Comparison of ENCODE assay signal across 7 mouse cellular contexts in genomic region chr14:31165991-31166630, GRCm38 (mm10). TPM values are rescaled to one million over a fixed set of nuclear protein-coding genes. Genes with fewer than 3 reads are reported as not detected.
DNase-seq lines count a peak whose midpoint lies in the region; ATAC-seq lines count a peak whose summit lies in the region.

No protein-coding gene starts in this region.

- H3K27ac ChIP-seq in embryonic facial prominence, embryonic 15.5 days (replicated peaks), result peak overlapping the region; percentile 49; the same call in 1 of the 2 replicates
- H3K27ac ChIP-seq in liver, embryonic 11.5 days (ENCODE audit: low read depth, low read length), result no peak overlapping the region
- no peak overlapping the region for H3K27ac ChIP-seq in neural tube, embryonic 15.5 days (replicated peaks)

- H3K4me3 ChIP-seq in embryonic facial prominence, embryonic 15.5 days (replicated peaks), result no peak overlapping the region
- H3K4me3 ChIP-seq in liver, embryonic 11.5 days (ENCODE audit: low read depth, low read length), result peak overlapping the region; percentile 28
- H3K4me3 ChIP-seq in neural tube, embryonic 15.5 days (replicated peaks), result no peak overlapping the region

- H3K4me1 ChIP-seq in embryonic facial prominence, embryonic 15.5 days, result peaks cover 17% of the 10 kb centered on the region
- peaks cover 24% of the 10 kb centered on the region for H3K4me1 ChIP-seq in liver, embryonic 11.5 days (replicated peaks; ENCODE audit: control insufficient read depth, insufficient read depth, low read length)
- 0 out of 2 replicates have a peak, but pooled peaks cover 5% of the 10 kb centered on the region for H3K4me1 ChIP-seq in neural tube, embryonic 15.5 days

- ATAC-seq in embryonic facial prominence, embryonic 15.5 days (ENCODE audit: insufficient number of reproducible peaks, low FRiP score, low TSS enrichment, low read depth), result no peak
- ATAC-seq in liver, embryonic 11.5 days (replicated peaks; ENCODE audit: low FRiP score), result no peak
- ATAC-seq in neural tube, embryonic 15.5 days (ENCODE audit: low FRiP score), result no peak
- ATAC-seq in cerebellum, adult (ENCODE audit: insufficient number of reproducible peaks, low FRiP score, low TSS enrichment), result no peak

- DNase-seq in left cerebral cortex, postnatal 14 days (ENCODE audit: low spot score in 2 of 2), result peak; percentile 26 to 54
- no peak for DNase-seq in left cerebral cortex, postnatal 4 days
- DNase-seq in liver, embryonic 11.5 days (ENCODE audit: low spot score), result no peak
- no peak for DNase-seq in thymus, adult 18-20 months

- no peaks in the 10 kb centered on the region for H3K9me3 ChIP-seq in embryonic facial prominence, embryonic 15.5 days (replicated peaks)
- no peaks in the 10 kb centered on the region for H3K9me3 ChIP-seq in liver, embryonic 11.5 days (ENCODE audit: control insufficient read depth, low read length)
- H3K9me3 ChIP-seq in neural tube, embryonic 15.5 days (replicated peaks), result no peaks in the 10 kb centered on the region

- peaks cover 17% of the 10 kb centered on the region for H3K36me3 ChIP-seq in embryonic facial prominence, embryonic 15.5 days
- peaks cover 10% of the 10 kb centered on the region; the same call in 1 of the 2 replicates for H3K36me3 ChIP-seq in liver, embryonic 11.5 days (ENCODE audit: control insufficient read depth, insufficient read depth, low read length)
- peaks cover 9% of the 10 kb centered on the region for H3K36me3 ChIP-seq in neural tube, embryonic 15.5 days

- WGBS in embryonic facial prominence, embryonic 15.5 days, result 38% methylated on average over 10 of the region's 10 CpGs
- 22% methylated on average over 10 of the region's 10 CpGs for WGBS in liver, embryonic 11.5 days
- WGBS in neural tube, embryonic 15.5 days, result 63% methylated on average over 10 of the region's 10 CpGs

- H3K4me2 ChIP-seq in embryonic facial prominence, embryonic 15.5 days (replicated peaks), result peak overlapping the region; percentile 10
- H3K4me2 ChIP-seq in liver, embryonic 11.5 days, result peak overlapping the region; percentile 35
- peak overlapping the region; percentile 13; the same call in 1 of the 2 replicates for H3K4me2 ChIP-seq in neural tube, embryonic 15.5 days

- H3K27me3 ChIP-seq in embryonic facial prominence, embryonic 15.5 days, result no peaks in the 10 kb centered on the region
- H3K27me3 ChIP-seq in liver, embryonic 11.5 days (replicated peaks; ENCODE audit: control insufficient read depth, insufficient read depth, low read length), result peaks cover 7% of the 10 kb centered on the region; the same call in 1 of the 2 replicates
- no peaks in the 10 kb centered on the region for H3K27me3 ChIP-seq in neural tube, embryonic 15.5 days (replicated peaks)

- intact Hi-C loops in left cerebral cortex, postnatal 14 days (cut with DNase I), result no loop called here
- intact Hi-C loops in left cerebral cortex, postnatal 4 days (cut with DNase I), result no loop called here

- H3K9ac ChIP-seq in embryonic facial prominence, embryonic 15.5 days, result no peak overlapping the region
- no peak overlapping the region for H3K9ac ChIP-seq in liver, embryonic 11.5 days (ENCODE audit: low read depth, low read length)
- no peak overlapping the region for H3K9ac ChIP-seq in neural tube, embryonic 15.5 days (replicated peaks)

RNA-seq across cellular contexts. Expression of gene Stab1, which starts 2.3 kb away (rescaled TPM):
- total RNA-seq in left cerebral cortex, postnatal 14 days (2021), result 10 to 100 TPM; 26.8 to 31.4 TPM
- total RNA-seq in left cerebral cortex, postnatal 4 days (2021), result 10 to 100 TPM; 23.9 to 30.5 TPM
- polyA plus RNA-seq in embryonic facial prominence, embryonic 15.5 days (2015; fragmentation: Nextera tagmentation; extraction: Ambion mirVana), result 50.6 and 66.2 TPM in 2 replicates
- 25.3 and 39.9 TPM in 2 replicates for polyA plus RNA-seq in liver, embryonic 11.5 days (2014; fragmentation: Nextera tagmentation; extraction: Ambion mirVana)
- polyA plus RNA-seq in neural tube, embryonic 15.5 days (2015; fragmentation: Nextera tagmentation; extraction: Ambion mirVana), result 16.9 and 18.1 TPM in 2 replicates

RNA-seq across cellular contexts. Expression of gene Nt5dc2, which starts 35.3 kb away (rescaled TPM):
- 1 to 10 TPM; 5.7 to 6.4 TPM for total RNA-seq in left cerebral cortex, postnatal 14 days (2021)
- total RNA-seq in left cerebral cortex, postnatal 4 days (2021), result 10 to 100 TPM; 16.9 to 19.4 TPM
- 393 and 421 TPM in 2 replicates for polyA plus RNA-seq in embryonic facial prominence, embryonic 15.5 days (2015; fragmentation: Nextera tagmentation; extraction: Ambion mirVana)
- polyA plus RNA-seq in liver, embryonic 11.5 days (2014; fragmentation: Nextera tagmentation; extraction: Ambion mirVana), result 401 and 406 TPM in 2 replicates
- polyA plus RNA-seq in neural tube, embryonic 15.5 days (2015; fragmentation: Nextera tagmentation; extraction: Ambion mirVana), result 226 and 228 TPM in 2 replicates

RNA-seq across cellular contexts. Expression of gene Smim4, which starts 37.4 kb away (rescaled TPM):
- total RNA-seq in left cerebral cortex, postnatal 14 days (2021), result 10 to 100 TPM; 27.3 to 28.2 TPM
- total RNA-seq in left cerebral cortex, postnatal 4 days (2021), result 10 to 100 TPM; 24.8 to 25.7 TPM
- polyA plus RNA-seq in embryonic facial prominence, embryonic 15.5 days (2015; fragmentation: Nextera tagmentation; extraction: Ambion mirVana), result 61.3 and 67.3 TPM in 2 replicates
- polyA plus RNA-seq in liver, embryonic 11.5 days (2014; fragmentation: Nextera tagmentation; extraction: Ambion mirVana), result 90.3 and 107 TPM in 2 replicates
- 71.6 and 73.4 TPM in 2 replicates for polyA plus RNA-seq in neural tube, embryonic 15.5 days (2015; fragmentation: Nextera tagmentation; extraction: Ambion mirVana)

RNA-seq across cellular contexts. Expression of gene Tnnc1, which starts 42.0 kb away (rescaled TPM):
- 10 to 100 TPM; 25.5 to 36.3 TPM for total RNA-seq in left cerebral cortex, postnatal 14 days (2021)
- total RNA-seq in left cerebral cortex, postnatal 4 days (2021), result 1 to 10 TPM; 1.4 to 1.7 TPM
- polyA plus RNA-seq in embryonic facial prominence, embryonic 15.5 days (2015; fragmentation: Nextera tagmentation; extraction: Ambion mirVana), result 267 and 372 TPM in 2 replicates
- polyA plus RNA-seq in liver, embryonic 11.5 days (2014; fragmentation: Nextera tagmentation; extraction: Ambion mirVana), result 17.6 and 39.0 TPM in 2 replicates
- polyA plus RNA-seq in neural tube, embryonic 15.5 days (2015; fragmentation: Nextera tagmentation; extraction: Ambion mirVana), result 24.5 and 36.3 TPM in 2 replicates

RNA-seq across cellular contexts. Expression of gene Nisch, which starts 50.6 kb away (rescaled TPM):
- total RNA-seq in left cerebral cortex, postnatal 14 days (2021), result 100 to 1,000 TPM; 393 to 408 TPM
- total RNA-seq in left cerebral cortex, postnatal 4 days (2021), result 100 to 1,000 TPM; 446 to 469 TPM
- 394 and 407 TPM in 2 replicates for polyA plus RNA-seq in embryonic facial prominence, embryonic 15.5 days (2015; fragmentation: Nextera tagmentation; extraction: Ambion mirVana)
- polyA plus RNA-seq in liver, embryonic 11.5 days (2014; fragmentation: Nextera tagmentation; extraction: Ambion mirVana), result 228 and 245 TPM in 2 replicates
- polyA plus RNA-seq in neural tube, embryonic 15.5 days (2015; fragmentation: Nextera tagmentation; extraction: Ambion mirVana), result 309 and 327 TPM in 2 replicates

Comparison
In these comparisons a context has a peak if more than half of its experiments do, and no peak if none do; other contexts are left out.
1. DNase-seq: peak in left cerebral cortex, postnatal 14 days (2 of 2); none in left cerebral cortex, postnatal 4 days (single experiment), liver, embryonic 11.5 days (single experiment) and thymus, adult 18-20 months (0 of 2).
2. Peak in every context shown above with its lines, with median percentiles within 50 percentile points of each other: H3K4me2 ChIP-seq.